7 mouse cellular contexts compared by ENCODE assay signal in the genomic region with DNA sequence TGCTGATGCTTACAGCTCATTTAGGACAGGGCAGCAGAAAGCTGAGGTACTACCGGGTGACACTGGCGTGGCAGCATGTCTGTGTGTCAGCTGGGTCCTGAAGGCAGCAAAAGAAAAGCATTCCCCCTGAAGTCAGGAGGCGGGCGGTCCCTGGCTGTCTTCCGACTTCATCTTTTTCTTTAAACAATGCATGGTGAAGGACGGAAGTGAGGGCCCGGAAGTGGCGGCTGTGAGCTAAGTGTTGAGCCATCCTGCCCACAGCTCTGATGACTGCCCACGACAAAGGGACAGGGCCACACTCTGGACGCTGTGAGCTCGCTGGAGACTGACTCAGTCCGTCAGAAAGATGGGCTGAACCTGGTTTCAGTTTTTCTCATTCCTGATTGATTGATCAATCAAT. TPM values are rescaled to one million over a fixed set of nuclear protein-coding genes. Genes with fewer than 3 reads are reported as not detected.
DNase-seq lines count a peak whose midpoint lies in the region; ATAC-seq and TF ChIP-seq lines count a peak whose summit lies in the region.

No protein-coding gene starts in this region.

- 50% methylated on average over 12 of the region's 12 CpGs for WGBS in embryonic facial prominence, embryonic 15.5 days
- WGBS in intestine, embryonic 16.5 days: 34% methylated on average over 12 of the region's 12 CpGs
- WGBS in midbrain, embryonic 14.5 days: 50% methylated on average over 12 of the region's 12 CpGs

- no peak for TF ChIP-seq CTCF in CH12.LX (conservative IDR thresholded peaks at IDR 0.05 in 1 of 2, IDR thresholded peaks at IDR 0.05 in 1 of 2; ENCODE audit: low read depth in 2 of 2, low read length in 2 of 2)

- in situ Hi-C loops in CH12.LX (cut with MboI; ENCODE audit: low pct_ligation_motif_present, low pct_unique_long_range_greater_than_20kb, low sequenced_read_pairs): no loop called here

- no peak overlapping the region for H3K9ac ChIP-seq in CH12.LX (ENCODE audit: insufficient read depth, low read depth)
- no peak overlapping the region for H3K9ac ChIP-seq in embryonic facial prominence, embryonic 15.5 days
- H3K9ac ChIP-seq in intestine, embryonic 16.5 days (ENCODE audit: low read depth, low read length): peak overlapping the region; percentile 30; the same call in 1 of the 2 replicates
- peak overlapping the region; percentile 24 for H3K9ac ChIP-seq in midbrain, embryonic 14.5 days (replicated peaks; ENCODE audit: low read length)

- no peak for ATAC-seq in embryonic facial prominence, embryonic 15.5 days (ENCODE audit: insufficient number of reproducible peaks, low FRiP score, low TSS enrichment, low read depth)
- 0 out of 2 replicates have a peak, but pooled peaks have one; percentile 36 for ATAC-seq in intestine, embryonic 16.5 days
- ATAC-seq in midbrain, embryonic 14.5 days (ENCODE audit: low FRiP score, low TSS enrichment): no peak

- dilution Hi-C loops in CH12.LX (cut with MboI; ENCODE audit: extremely low pct_ligation_motif_present, extremely low pct_unique_long_range_greater_than_20kb, low sequenced_read_pairs): no loop called here

- H3K4me2 ChIP-seq in CH12.LX (ENCODE audit: insufficient read depth, low read depth, poor library complexity, severe bottlenecking): peak overlapping the region; percentile 52; the same call in 1 of the 2 replicates
- peak overlapping the region; percentile 41 for H3K4me2 ChIP-seq in embryonic facial prominence, embryonic 15.5 days (replicated peaks)
- H3K4me2 ChIP-seq in intestine, embryonic 16.5 days (ENCODE audit: low read depth, low read length): peak overlapping the region; percentile 55
- H3K4me2 ChIP-seq in midbrain, embryonic 14.5 days (ENCODE audit: low read length): peak overlapping the region; percentile 49

- no peak overlapping the region for H3K27ac ChIP-seq in CH12.LX (ENCODE audit: insufficient read depth, low read depth)
- no peak overlapping the region for H3K27ac ChIP-seq in embryonic facial prominence, embryonic 15.5 days (replicated peaks)
- H3K27ac ChIP-seq in intestine, embryonic 16.5 days (ENCODE audit: low read length): peak overlapping the region; percentile 41; the same call in 1 of the 2 replicates
- H3K27ac ChIP-seq in midbrain, embryonic 14.5 days (replicated peaks; ENCODE audit: low read depth, low read length): no peak overlapping the region

- no peaks in the 10 kb centered on the region for H3K27me3 ChIP-seq in CH12.LX (replicated peaks)
- H3K27me3 ChIP-seq in embryonic facial prominence, embryonic 15.5 days: no peaks in the 10 kb centered on the region
- H3K27me3 ChIP-seq in intestine, embryonic 16.5 days (replicated peaks; ENCODE audit: control insufficient read depth, insufficient read depth, low read length): no peaks in the 10 kb centered on the region
- no peaks in the 10 kb centered on the region for H3K27me3 ChIP-seq in midbrain, embryonic 14.5 days (ENCODE audit: control insufficient read depth, insufficient read depth, low read length)

- no peak for TF ChIP-seq POLR2A in CH12.LX (IDR thresholded peaks at IDR 0.05; ENCODE audit: low read depth, low read length)

- H3K9me3 ChIP-seq in CH12.LX (replicated peaks; ENCODE audit: low read length): no peaks in the 10 kb centered on the region
- H3K9me3 ChIP-seq in embryonic facial prominence, embryonic 15.5 days (replicated peaks): no peaks in the 10 kb centered on the region
- H3K9me3 ChIP-seq in intestine, embryonic 16.5 days (ENCODE audit: control insufficient read depth, low read length): no peaks in the 10 kb centered on the region
- no peaks in the 10 kb centered on the region for H3K9me3 ChIP-seq in midbrain, embryonic 14.5 days (ENCODE audit: control insufficient read depth, low read length)

- peaks cover 0 to 14% of the 10 kb centered on the region in 2 experiments for H3K36me3 ChIP-seq in CH12.LX (replicated peaks in 1 of 2; ENCODE audit: control insufficient read depth in 1 of 2, insufficient read depth in 1 of 2, low read length in 1 of 2)
- no peaks in the 10 kb centered on the region for H3K36me3 ChIP-seq in embryonic facial prominence, embryonic 15.5 days
- no peaks in the 10 kb centered on the region for H3K36me3 ChIP-seq in intestine, embryonic 16.5 days (ENCODE audit: control insufficient read depth, insufficient read depth, low read length)
- no peaks in the 10 kb centered on the region for H3K36me3 ChIP-seq in midbrain, embryonic 14.5 days (ENCODE audit: control insufficient read depth, insufficient read depth, low read length)

- no peak for TF ChIP-seq EP300 in CH12.LX (IDR thresholded peaks at IDR 0.05; ENCODE audit: low read length)

- H3K4me1 ChIP-seq in CH12.LX (ENCODE audit: control insufficient read depth in 1 of 2, insufficient read depth in 2 of 2): peaks cover 4 to 12% of the 10 kb centered on the region in 2 experiments; a peak in 3 of 4 replicates
- H3K4me1 ChIP-seq in embryonic facial prominence, embryonic 15.5 days: peaks cover 13% of the 10 kb centered on the region
- peaks cover 11% of the 10 kb centered on the region for H3K4me1 ChIP-seq in intestine, embryonic 16.5 days (ENCODE audit: control insufficient read depth, insufficient read depth, low read length)
- peaks cover 5% of the 10 kb centered on the region; the same call in 1 of the 2 replicates for H3K4me1 ChIP-seq in midbrain, embryonic 14.5 days (ENCODE audit: control insufficient read depth, insufficient read depth, low read length)

- H3K4me3 ChIP-seq in CH12.LX (replicated peaks in 1 of 3; ENCODE audit: low read depth in 2 of 3, low read length in 2 of 3, poor library complexity in 1 of 3): no peak overlapping the region
- H3K4me3 ChIP-seq in embryonic facial prominence, embryonic 15.5 days (replicated peaks): no peak overlapping the region
- H3K4me3 ChIP-seq in intestine, embryonic 16.5 days (ENCODE audit: low read length): peak overlapping the region; percentile 31
- H3K4me3 ChIP-seq in midbrain, embryonic 14.5 days (replicated peaks; ENCODE audit: low read depth, low read length): no peak overlapping the region

- TF ChIP-seq RAD21 in CH12.LX (IDR thresholded peaks at IDR 0.05; ENCODE audit: low read depth, low read length): no peak

- H3K79me2 ChIP-seq in CH12.LX (replicated peaks; ENCODE audit: control insufficient read depth, extremely low read depth, insufficient read depth, poor library complexity, severe bottlenecking): no peaks in the 10 kb centered on the region

- no peak for DNase-seq in CH12.LX (ENCODE audit: extremely low read depth)
- DNase-seq in midbrain, embryonic 14.5 days: no peak
- DNase-seq in thymus, postnatal 4 days: peak; percentile 68
- DNase-seq in layer of hippocampus, postnatal 10 days (ENCODE audit: low spot score in 2 of 2): no peak
- no peak for DNase-seq in yolk sac, embryonic 10.5 days (ENCODE audit: low spot score)

TF ChIP-seq in CH12.LX, 34 proteins besides CTCF, POLR2A, EP300 and RAD21:
- no peak for TF ChIP-seq USF1 (IDR thresholded peaks at IDR 0.05; ENCODE audit: low read depth, low read length)

RNA-seq across cellular contexts. Expression of a gene that starts 20.8 kb away (rescaled TPM):
- total RNA-seq in CH12.LX (2012; rRNA removed) (1.2 and 1.4 TPM in 2 replicates), CH12.LX (2014; rRNA removed) (0.53 and 1.5 TPM in 2 replicates)
- 1.6 and 1.8 TPM in 2 replicates for polyA plus RNA-seq in CH12.LX (2012; ENCODE audit: insufficient read length, low read depth)
- polyA plus RNA-seq in embryonic facial prominence, embryonic 15.5 days (2015; fragmentation: Nextera tagmentation; extraction: Ambion mirVana): 1.6 TPM in 2 replicates
- 2.6 and 3.6 TPM in 2 replicates for polyA plus RNA-seq in intestine, embryonic 16.5 days (2015; fragmentation: Nextera tagmentation; extraction: Ambion mirVana)
- polyA plus RNA-seq in midbrain, embryonic 14.5 days (2014; fragmentation: Nextera tagmentation; extraction: Ambion mirVana): 0.22 and 0.41 TPM in 2 replicates
- 1 to 10 TPM; 1.5 to 2.2 TPM for total RNA-seq in layer of hippocampus, postnatal 10 days (2021)

Comparison
In these comparisons a context has a peak if more than half of its experiments do, and no peak if none do; other contexts are left out.
1. H3K9ac ChIP-seq: peak in intestine, embryonic 16.5 days (single experiment) and midbrain, embryonic 14.5 days (single experiment); none in CH12.LX (single experiment) and embryonic facial prominence, embryonic 15.5 days (single experiment).
2. Peak in every context shown above with its lines, with median percentiles within 50 percentile points of each other: H3K4me2 ChIP-seq.